Mouse (Mus musculus) liver, embryonic 14.5 days (tissue): ENCODE measurements around the gene Calr4.

Source experiments
- CTCF ChIP-seq: IDR thresholded peaks from 2 replicates; pipeline ENCODE4 v1.5.1; 2016; ENCODE audit warnings: antibody characterized with exemption, low read depth, control low read depth
- EP300 ChIP-seq: IDR thresholded peaks from 2 replicates; pipeline ENCODE4 v1.6.1; 2016; ENCODE audit warnings: antibody characterized with exemption, low read depth

GRCm38 (mm10) chr4:109234185-109234584 is at the start of gene Calr4:
- TF ChIP-seq EP300 (no peak), CTCF (no peak)
